9 mouse cellular contexts compared by ENCODE assay signal in the genomic region with DNA sequence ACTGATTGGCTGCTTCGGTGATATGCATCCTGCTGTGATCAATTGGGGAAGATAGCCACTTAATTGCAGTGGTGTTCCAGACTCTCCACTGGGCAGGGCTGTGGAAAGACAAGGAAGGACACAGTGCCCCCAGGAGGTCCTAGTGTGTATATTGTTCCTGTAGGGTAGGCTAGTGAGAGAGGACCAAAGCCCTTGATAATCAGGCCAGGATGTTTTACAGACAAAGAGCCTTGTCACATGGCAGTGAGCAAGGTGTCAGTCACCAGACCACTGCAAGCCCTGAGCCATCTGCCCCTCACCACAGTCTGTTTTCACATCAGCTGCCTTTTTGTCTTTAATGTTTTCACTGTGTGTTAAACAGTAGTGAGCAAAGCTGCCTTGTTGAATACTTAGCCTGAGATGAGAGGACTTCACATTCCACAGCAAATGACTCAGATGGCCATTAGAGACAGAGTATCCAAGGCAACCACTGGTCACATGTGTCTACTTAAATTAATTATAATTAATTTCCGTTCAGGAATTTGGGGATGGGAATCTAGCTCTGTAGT. TPM values are rescaled to one million over a fixed set of nuclear protein-coding genes. Genes with fewer than 3 reads are reported as not detected.
DNase-seq lines count a peak whose midpoint lies in the region; ATAC-seq and TF ChIP-seq lines count a peak whose summit lies in the region.
"Had no signal": no experiment of that assay in that cellular context is flagged by ENCODE, and none has a peak within 500 bp of the region (broad histone marks: within the 10 kb centered on the region; RNA-seq: fewer than 3 reads in every experiment).

No protein-coding gene starts in this region.

- no peak overlapping the region for H3K4me2 ChIP-seq in hindbrain, embryonic 13.5 days
- no peak overlapping the region for H3K4me2 ChIP-seq in midbrain, embryonic 16.5 days (ENCODE audit: low read length)

- no peaks in the 10 kb centered on the region for H3K9me3 ChIP-seq in hindbrain, embryonic 13.5 days
- no peaks in the 10 kb centered on the region for H3K9me3 ChIP-seq in midbrain, embryonic 16.5 days (replicated peaks; ENCODE audit: control insufficient read depth, low read length, poor library complexity, severe bottlenecking)

- TF ChIP-seq CTCF in gastrocnemius, adult 2 months (IDR thresholded peaks at IDR 0.05), result peak; percentile 29; the same call in 1 of the 2 replicates
- TF ChIP-seq CTCF in brain, embryonic 14.5 days (IDR thresholded peaks at IDR 0.05; ENCODE audit: borderline replicate concordance, extremely low read depth, insufficient read depth, insufficient read length), result peak; percentile 35; the same call in 1 of the 2 replicates

- peak; percentile 71 for ATAC-seq in hindbrain, embryonic 13.5 days (ENCODE audit: low FRiP score)
- ATAC-seq in midbrain, embryonic 16.5 days, result peak; percentile 71

- H3K4me1 ChIP-seq in hindbrain, embryonic 13.5 days (replicated peaks), result peaks cover 35% of the 10 kb centered on the region
- H3K4me1 ChIP-seq in midbrain, embryonic 16.5 days (ENCODE audit: control insufficient read depth, insufficient read depth, low read length), result peaks cover 13% of the 10 kb centered on the region

- H3K27ac ChIP-seq in gastrocnemius, adult 2 months, result no peak overlapping the region
- peak overlapping the region; percentile 81 for H3K27ac ChIP-seq in hindbrain, embryonic 13.5 days
- H3K27ac ChIP-seq in midbrain, embryonic 16.5 days (ENCODE audit: low read length), result peak overlapping the region; percentile 62

- 0 out of 2 replicates have a peak overlapping the region, but pooled peaks have one; percentile 5 for H3K9ac ChIP-seq in hindbrain, embryonic 13.5 days
- no peak overlapping the region for H3K9ac ChIP-seq in midbrain, embryonic 16.5 days (ENCODE audit: low read depth, low read length)

- intact Hi-C loops in gastrocnemius, adult 2 months (cut with DNase I), result no loop called here

- DNase-seq in gastrocnemius, adult 2 months, result no peak
- no peak for DNase-seq in gastrocnemius, postnatal 4 days (ENCODE audit: low spot score in 2 of 2)
- DNase-seq in brain, embryonic 14.5 days (ENCODE audit: low read depth), result peak; percentile 83
- DNase-seq in cerebellum, adult 9-11 months, result no peak
- no peak for DNase-seq in thymus, postnatal 36 days
- DNase-seq in kidney, adult 18-20 months, result no peak
- DNase-seq: heart, postnatal 4 days had no signal

- 0 out of 2 replicates have a peak, but pooled peaks cover 3% of the 10 kb centered on the region for H3K36me3 ChIP-seq in hindbrain, embryonic 13.5 days
- H3K36me3 ChIP-seq in midbrain, embryonic 16.5 days (ENCODE audit: control insufficient read depth, insufficient read depth, low read length), result no peaks in the 10 kb centered on the region

- no peak for TF ChIP-seq POLR2A in brain, embryonic 14.5 days (IDR thresholded peaks at IDR 0.05; ENCODE audit: borderline replicate concordance, extremely low read depth, insufficient read depth, insufficient read length, poor library complexity, severe bottlenecking)

- H3K27me3 ChIP-seq in hindbrain, embryonic 13.5 days, result no peaks in the 10 kb centered on the region
- H3K27me3 ChIP-seq in midbrain, embryonic 16.5 days (ENCODE audit: control insufficient read depth, insufficient read depth, low read depth, low read length), result no peaks in the 10 kb centered on the region

- 12% methylated on average over 2 of the region's 2 CpGs for WGBS in hindbrain, embryonic 13.5 days
- WGBS in midbrain, embryonic 16.5 days, result 25% methylated on average over 2 of the region's 2 CpGs

- H3K4me3 ChIP-seq in gastrocnemius, adult 2 months, result no peak overlapping the region
- no peak overlapping the region for H3K4me3 ChIP-seq in hindbrain, embryonic 13.5 days
- no peak overlapping the region for H3K4me3 ChIP-seq in midbrain, embryonic 16.5 days (ENCODE audit: low read depth, low read length)

RNA-seq across cellular contexts. Expression of a gene that starts 43.2 kb away (rescaled TPM):
- total RNA-seq in gastrocnemius, adult 2 months (2021), result 100 to 1,000 TPM in 1 of 2 experiments, 10 to 100 TPM in 1; 75.0 to 118 TPM
- total RNA-seq in gastrocnemius, postnatal 4 days (2021), result 10 to 100 TPM; 21.6 to 25.0 TPM
- polyA plus RNA-seq in brain, embryonic 14.5 days (2012; rRNA removed), result 2.5 and 4.6 TPM in 2 replicates
- polyA plus RNA-seq in hindbrain, embryonic 13.5 days (2015; fragmentation: Nextera tagmentation; extraction: Ambion mirVana), result 5.1 and 5.5 TPM in 2 replicates
- 5.8 and 8.1 TPM in 2 replicates for polyA plus RNA-seq in midbrain, embryonic 16.5 days (2015; fragmentation: Nextera tagmentation; extraction: Ambion mirVana)
